Mouse (Mus musculus) Muller cell, postnatal 12 days (primary cell): ENCODE measurements around the gene Chrna4.
A peak's percentile ranks its signal among the peaks of the same experiment; 100 is the strongest.

Source experiments
- DNase-seq: peaks from one replicate; pipeline ENCODE4 v3.0.0-alpha.2; 2015; ENCODE audit errors: inconsistent ontology term

The Chrna4 gene

GRCm38 (mm10) chr2:181038644-181039355, 4.5 kb downstream of the Chrna4 start:
- peak; percentile 48 for DNase-seq

GRCm38 (mm10) chr2:181036561-181036960, 6.8 kb downstream of the Chrna4 start:
- DNase-seq: no peak

- DNase-seq: no peak
Observed at GRCm38 (mm10) chr2:181035186-181035585, 8.2 kb downstream of the Chrna4 start.

GRCm38 (mm10) chr2:181033310-181033709, 10.0 kb downstream of the Chrna4 start:
- no peak for DNase-seq

- DNase-seq: peak; percentile 54
Observed at GRCm38 (mm10) chr2:181032407-181032806, 10.9 kb downstream of the Chrna4 start.

GRCm38 (mm10) chr2:181031406-181031934, 11.9 kb downstream of the Chrna4 start:
- no peak for DNase-seq

GRCm38 (mm10) chr2:181008339-181008738, 35.0 kb downstream of the Chrna4 start:
- DNase-seq: no peak

GRCm38 (mm10) chr2:181007054-181007453, 36.3 kb downstream of the Chrna4 start:
- no peak for DNase-seq

- no peak for DNase-seq
Observed at GRCm38 (mm10) chr2:180996905-180997304, 46.4 kb downstream of the Chrna4 start.

- DNase-seq: peak; percentile 25
Observed at GRCm38 (mm10) chr2:180996436-180996835, 46.9 kb downstream of the Chrna4 start.

- no peak for DNase-seq
Observed at GRCm38 (mm10) chr2:180995457-180995856, 47.9 kb downstream of the Chrna4 start.

- peak; percentile 17 for DNase-seq
Observed at GRCm38 (mm10) chr2:180994360-180994759, 49.0 kb downstream of the Chrna4 start.

GRCm38 (mm10) chr2:180990347-180990746, 53.0 kb downstream of the Chrna4 start:
- no peak for DNase-seq

- no peak for DNase-seq
Observed at GRCm38 (mm10) chr2:180988948-180989347, 54.4 kb downstream of the Chrna4 start.

- DNase-seq: no peak
Observed at GRCm38 (mm10) chr2:180988347-180988913, 54.9 kb downstream of the Chrna4 start.

- DNase-seq: peak; percentile 49
Observed at GRCm38 (mm10) chr2:180987432-180988030, 55.8 kb downstream of the Chrna4 start.

GRCm38 (mm10) chr2:180987001-180987400, 56.3 kb downstream of the Chrna4 start:
- no peak for DNase-seq

GRCm38 (mm10) chr2:180986449-180986848, 56.9 kb downstream of the Chrna4 start, which contains the start of gene Col20a1:
Gene Col20a1 (plus strand): TSS chr2:180986535.
- DNase-seq: no peak

GRCm38 (mm10) chr2:180985635-180986034, 57.7 kb downstream of the Chrna4 start:
- DNase-seq: no peak

GRCm38 (mm10) chr2:180981133-180981532, 62.2 kb downstream of the Chrna4 start:
- DNase-seq: no peak
